8 mouse cellular contexts compared by ENCODE assay signal in the genomic region with DNA sequence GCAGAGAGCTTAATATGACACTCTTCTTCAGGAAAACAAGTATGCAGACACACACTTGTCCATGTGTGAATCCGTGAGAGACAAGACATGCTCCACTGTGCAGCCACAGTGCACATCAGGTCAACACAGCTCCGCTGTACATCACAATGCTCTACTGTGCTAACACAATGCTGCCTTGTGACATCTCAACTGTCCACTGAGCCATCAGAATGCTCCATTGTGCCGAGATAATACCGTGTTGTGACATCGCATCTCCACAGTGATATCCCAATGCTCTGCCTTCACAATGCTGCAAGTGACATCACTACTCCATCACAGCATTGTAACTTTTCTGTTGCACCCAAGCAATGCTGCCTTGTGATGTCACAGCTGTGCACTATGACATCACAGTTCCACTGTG.
"Had no signal": no experiment of that assay in that cellular context is flagged by ENCODE, and none has a peak within 500 bp of the region (broad histone marks: within the 10 kb centered on the region; RNA-seq: fewer than 3 reads in every experiment).

No protein-coding gene starts in this region.

- DNase-seq: kidney, adult 11 months; kidney, postnatal 10 days; kidney, postnatal 4 days; lung, adult 2 months; lung, postnatal 36 days; right cerebral cortex, adult 18-20 months; right cerebral cortex, postnatal 25 days had no signal

- ATAC-seq: lung, postnatal 0 days had no signal
